Mouse (Mus musculus): ENCODE data around the gene Il23r. TPM values are rescaled to one million over a fixed set of nuclear protein-coding genes. Genes with fewer than 3 reads are reported as not detected.

Il23r gene
- polyA plus RNA-seq, 1 experiment from 2014 or later = not detected

GRCm38 (mm10) chr6:67471242-67471641 is 20.4 kb downstream of the Il23r start:
- DNase-seq (no peak), ATAC-seq (no peak)
- no peaks in the 10 kb centered on the region for H3K27me3 ChIP-seq (ENCODE audit: insufficient read depth, low read length)
- H3K9ac ChIP-seq (replicated peaks) = no peak overlapping the region
- no peaks in the 10 kb centered on the region for H3K36me3 ChIP-seq (replicated peaks; ENCODE audit: insufficient read depth, low read length)
- no peak for TF ChIP-seq EP300 (IDR thresholded peaks at IDR 0.05; ENCODE audit: low read depth)
- no peak for TF ChIP-seq CTCF (IDR thresholded peaks at IDR 0.05; ENCODE audit: low read depth)
- H3K4me3 ChIP-seq (ENCODE audit: low read depth, low read length) = no peak overlapping the region
- no peaks in the 10 kb centered on the region for H3K4me1 ChIP-seq (ENCODE audit: insufficient read depth)
- no peak overlapping the region for H3K4me2 ChIP-seq (ENCODE audit: low read depth, low read length)
- no peaks in the 10 kb centered on the region for H3K9me3 ChIP-seq (ENCODE audit: low read length)
- WGBS (ENCODE audit: insufficient replicate concordance) = 11% methylated on average over 1 of the region's 1 CpGs
- H3K27ac ChIP-seq (ENCODE audit: low read depth) = no peak overlapping the region

DNA sequence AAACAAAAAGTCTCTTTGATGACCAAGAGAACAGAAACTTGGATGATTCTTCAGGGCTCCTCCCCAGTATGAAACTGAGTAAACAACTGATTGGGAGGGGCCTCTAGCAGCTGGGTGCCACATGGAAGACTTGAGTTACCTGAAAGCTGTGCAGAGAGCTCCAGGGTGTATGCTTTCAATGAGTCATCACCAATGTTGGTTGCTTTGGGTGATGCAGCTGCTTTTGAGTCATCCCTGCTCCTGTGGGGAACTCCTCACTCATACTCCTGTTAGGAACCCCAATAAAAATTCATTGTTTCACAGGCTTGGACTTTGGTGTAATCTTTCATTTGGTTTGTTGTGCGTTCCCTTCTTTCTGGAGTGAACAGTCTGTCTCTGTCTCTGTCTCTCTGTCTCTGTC is 32.2 kb downstream of the Il23r start:
- TF ChIP-seq CTCF (IDR thresholded peaks at IDR 0.05; ENCODE audit: low read depth) = no peak
- TF ChIP-seq EP300 (IDR thresholded peaks at IDR 0.05; ENCODE audit: low read depth) = no peak
- 75% methylated on average over 1 of the region's 1 CpGs for WGBS (ENCODE audit: insufficient replicate concordance)

DNA sequence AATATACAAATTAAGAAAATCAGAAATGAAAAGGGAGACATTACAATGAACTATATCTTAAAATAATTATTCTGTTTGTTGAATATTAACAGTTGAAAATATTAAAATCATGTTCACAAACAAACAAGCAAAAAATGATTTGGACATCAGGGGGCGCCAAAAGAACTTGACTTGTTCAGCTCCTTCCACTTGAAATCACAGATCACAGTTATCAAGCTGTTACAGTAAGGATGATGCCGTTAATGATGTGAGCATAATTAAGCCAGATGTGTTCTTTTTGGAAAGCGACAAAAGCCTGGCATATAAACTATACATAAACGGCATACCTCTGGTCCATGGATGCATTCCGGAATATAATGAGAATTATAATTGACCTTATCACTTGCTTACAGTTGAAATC is 40.3 kb downstream of the Il23r start:
- H3K9me3 ChIP-seq (ENCODE audit: low read length) = no peaks in the 10 kb centered on the region
- no peak overlapping the region for H3K27ac ChIP-seq (ENCODE audit: low read depth)
- 48% methylated on average over 5 of the region's 5 CpGs for WGBS (ENCODE audit: insufficient replicate concordance)
- H3K4me2 ChIP-seq (ENCODE audit: low read depth, low read length) = no peak overlapping the region
- no peaks in the 10 kb centered on the region for H3K4me1 ChIP-seq (ENCODE audit: insufficient read depth)
- no peaks in the 10 kb centered on the region for H3K27me3 ChIP-seq (ENCODE audit: insufficient read depth, low read length)
- TF ChIP-seq EP300 (IDR thresholded peaks at IDR 0.05; ENCODE audit: low read depth) (no peak), CTCF (IDR thresholded peaks at IDR 0.05; ENCODE audit: low read depth) (peak; percentile 32; the same call in 1 of the 2 replicates)
- ATAC-seq = no peak
- DNase-seq = no peak
- no peak overlapping the region for H3K4me3 ChIP-seq (ENCODE audit: low read depth, low read length)
- H3K9ac ChIP-seq (replicated peaks) = no peak overlapping the region
- H3K36me3 ChIP-seq (replicated peaks; ENCODE audit: insufficient read depth, low read length) = no peaks in the 10 kb centered on the region

More for the DNA sequence above, 32.2 kb downstream of the Il23r start:
- no peak overlapping the region for H3K27ac ChIP-seq (ENCODE audit: low read depth)
- no peak overlapping the region for H3K9ac ChIP-seq (replicated peaks)
- H3K4me2 ChIP-seq (ENCODE audit: low read depth, low read length) = no peak overlapping the region
- no peaks in the 10 kb centered on the region for H3K27me3 ChIP-seq (ENCODE audit: insufficient read depth, low read length)
- H3K36me3 ChIP-seq (replicated peaks; ENCODE audit: insufficient read depth, low read length) = no peaks in the 10 kb centered on the region
- DNase-seq = no peak
- no peaks in the 10 kb centered on the region for H3K4me1 ChIP-seq (ENCODE audit: insufficient read depth)
- ATAC-seq = no peak
- H3K9me3 ChIP-seq (ENCODE audit: low read length) = no peaks in the 10 kb centered on the region
- no peak overlapping the region for H3K4me3 ChIP-seq (ENCODE audit: low read depth, low read length)

DNA sequence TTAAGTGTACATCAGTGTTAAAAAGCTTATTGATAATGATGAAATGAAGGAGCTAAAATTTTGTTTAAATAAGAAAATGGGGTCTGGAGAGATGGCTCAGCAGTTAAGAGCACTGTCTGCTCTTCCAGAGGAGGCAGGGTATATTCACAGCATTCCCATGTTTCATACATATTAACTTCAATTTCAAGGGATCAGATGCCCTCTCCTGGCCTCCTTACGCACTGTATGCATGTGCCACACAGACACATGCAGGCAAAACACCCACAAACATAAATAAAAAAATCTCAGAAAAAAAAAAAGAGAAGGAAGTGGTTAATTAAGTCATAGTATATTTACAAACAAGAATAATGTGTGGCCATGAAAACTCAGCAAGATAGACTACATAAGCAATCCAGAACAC is 45.8 kb downstream of the Il23r start:
- Histone ChIP-seq H3K9ac (replicated peaks) (no peak overlapping the region), H3K9me3 (ENCODE audit: low read length) (no peaks in the 10 kb centered on the region), H3K4me3 (ENCODE audit: low read depth, low read length) (no peak overlapping the region), H3K4me2 (ENCODE audit: low read depth, low read length) (no peak overlapping the region), H3K27ac (ENCODE audit: low read depth) (no peak overlapping the region), H3K27me3 (ENCODE audit: insufficient read depth, low read length) (no peaks in the 10 kb centered on the region), H3K36me3 (replicated peaks; ENCODE audit: insufficient read depth, low read length) (no peaks in the 10 kb centered on the region), H3K4me1 (ENCODE audit: insufficient read depth) (no peaks in the 10 kb centered on the region)
- DNase-seq (no peak), ATAC-seq (no peak)
- TF ChIP-seq CTCF (IDR thresholded peaks at IDR 0.05; ENCODE audit: low read depth) = peak; percentile 31; the same call in 1 of the 2 replicates
- TF ChIP-seq EP300 (IDR thresholded peaks at IDR 0.05; ENCODE audit: low read depth) = no peak
- 72% methylated on average over 1 of the region's 1 CpGs for WGBS (ENCODE audit: insufficient replicate concordance)

DNA sequence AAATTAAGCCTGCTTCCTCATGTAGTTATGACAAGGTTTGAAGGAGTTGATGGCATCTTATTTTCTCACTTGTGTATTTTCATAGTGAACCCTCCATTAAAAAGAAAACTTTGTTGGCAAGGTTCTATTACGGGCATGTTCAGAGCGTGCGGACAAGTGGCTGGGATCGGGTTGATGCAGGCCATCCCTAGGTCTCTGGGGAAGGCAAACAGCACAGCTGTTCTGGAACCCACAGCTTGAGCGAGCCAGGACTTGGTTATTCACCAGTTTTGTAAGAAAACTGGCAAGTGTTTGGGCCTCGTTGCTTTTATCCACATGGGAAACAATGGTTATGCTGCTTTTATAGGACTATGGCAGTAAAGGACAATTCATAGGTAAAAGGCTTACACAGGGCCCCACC is 48.5 kb downstream of the Il23r start:
- no peak overlapping the region for H3K4me2 ChIP-seq (ENCODE audit: low read depth, low read length)
- no peak overlapping the region for H3K27ac ChIP-seq (ENCODE audit: low read depth)
- no peaks in the 10 kb centered on the region for H3K27me3 ChIP-seq (ENCODE audit: insufficient read depth, low read length)
- no peak for ATAC-seq
- no peaks in the 10 kb centered on the region for H3K9me3 ChIP-seq (ENCODE audit: low read length)
- 83% methylated on average over 6 of the region's 6 CpGs for WGBS (ENCODE audit: insufficient replicate concordance)
- no peaks in the 10 kb centered on the region for H3K4me1 ChIP-seq (ENCODE audit: insufficient read depth)
- no peak overlapping the region for H3K4me3 ChIP-seq (ENCODE audit: low read depth, low read length)
- no peak for DNase-seq
- no peaks in the 10 kb centered on the region for H3K36me3 ChIP-seq (replicated peaks; ENCODE audit: insufficient read depth, low read length)
- H3K9ac ChIP-seq (replicated peaks) = no peak overlapping the region
- no peak for TF ChIP-seq CTCF (IDR thresholded peaks at IDR 0.05; ENCODE audit: low read depth)
- TF ChIP-seq EP300 (IDR thresholded peaks at IDR 0.05; ENCODE audit: low read depth) = no peak

- WGBS (ENCODE audit: insufficient replicate concordance) = 40% methylated on average over 3 of the region's 3 CpGs
- no peaks in the 10 kb centered on the region for H3K9me3 ChIP-seq (ENCODE audit: low read length)
- no peaks in the 10 kb centered on the region for H3K27me3 ChIP-seq (ENCODE audit: insufficient read depth, low read length)
- no peak for DNase-seq
- no peaks in the 10 kb centered on the region for H3K4me1 ChIP-seq (ENCODE audit: insufficient read depth)
- H3K4me2 ChIP-seq (ENCODE audit: low read depth, low read length) = no peak overlapping the region
- TF ChIP-seq EP300 (IDR thresholded peaks at IDR 0.05; ENCODE audit: low read depth) (no peak), CTCF (IDR thresholded peaks at IDR 0.05; ENCODE audit: low read depth) (no peak)
- H3K36me3 ChIP-seq (replicated peaks; ENCODE audit: insufficient read depth, low read length) = no peaks in the 10 kb centered on the region
- H3K27ac ChIP-seq (ENCODE audit: low read depth) = no peak overlapping the region
- no peak overlapping the region for H3K4me3 ChIP-seq (ENCODE audit: low read depth, low read length)
- no peak for ATAC-seq
- H3K9ac ChIP-seq (replicated peaks) = no peak overlapping the region
Observed at GRCm38 (mm10) chr6:67437814-67438385, 53.8 kb downstream of the Il23r start.

GRCm38 (mm10) chr6:67437028-67437427 is 54.6 kb downstream of the Il23r start:
- Histone ChIP-seq H3K4me2 (ENCODE audit: low read depth, low read length) (no peak overlapping the region), H3K4me1 (ENCODE audit: insufficient read depth) (no peaks in the 10 kb centered on the region), H3K9me3 (ENCODE audit: low read length) (no peaks in the 10 kb centered on the region), H3K27ac (ENCODE audit: low read depth) (no peak overlapping the region), H3K9ac (replicated peaks) (no peak overlapping the region), H3K27me3 (ENCODE audit: insufficient read depth, low read length) (no peaks in the 10 kb centered on the region), H3K36me3 (replicated peaks; ENCODE audit: insufficient read depth, low read length) (no peaks in the 10 kb centered on the region), H3K4me3 (ENCODE audit: low read depth, low read length) (no peak overlapping the region)
- ATAC-seq (no peak), DNase-seq (no peak)
- TF ChIP-seq EP300 (IDR thresholded peaks at IDR 0.05; ENCODE audit: low read depth) (no peak), CTCF (IDR thresholded peaks at IDR 0.05; ENCODE audit: low read depth) (no peak)
